14 mouse cellular contexts compared by ENCODE assay signal in genomic region chr1:146783259-146783658, GRCm38 (mm10).
"Had no signal": no experiment of that assay in that cellular context is flagged by ENCODE, and none has a peak within 500 bp of the region (broad histone marks: within the 10 kb centered on the region; RNA-seq: fewer than 3 reads in every experiment).

No protein-coding gene starts in this region.

- H3K4me3 ChIP-seq: layer of hippocampus, adult 2 months; liver, embryonic 13.5 days; midbrain, embryonic 12.5 days; neural tube, embryonic 12.5 days; neural tube, embryonic 15.5 days had no signal

- H3K9me3 ChIP-seq: liver, embryonic 13.5 days; midbrain, embryonic 12.5 days; neural tube, embryonic 12.5 days; neural tube, embryonic 15.5 days had no signal

- H3K27ac ChIP-seq: kidney, postnatal 0 days; layer of hippocampus, adult 2 months; liver, embryonic 13.5 days; midbrain, embryonic 12.5 days; neural tube, embryonic 12.5 days; neural tube, embryonic 15.5 days had no signal

- H3K36me3 ChIP-seq: liver, embryonic 13.5 days; midbrain, embryonic 12.5 days; neural tube, embryonic 12.5 days; neural tube, embryonic 15.5 days had no signal

- H3K9ac ChIP-seq: liver, embryonic 13.5 days; midbrain, embryonic 12.5 days; neural tube, embryonic 12.5 days; neural tube, embryonic 15.5 days had no signal

- H3K27me3 ChIP-seq: liver, embryonic 13.5 days; midbrain, embryonic 12.5 days; neural tube, embryonic 12.5 days; neural tube, embryonic 15.5 days had no signal

- H3K4me2 ChIP-seq: liver, embryonic 13.5 days; midbrain, embryonic 12.5 days; neural tube, embryonic 12.5 days; neural tube, embryonic 15.5 days had no signal

- H3K4me1 ChIP-seq: liver, embryonic 13.5 days; midbrain, embryonic 12.5 days; neural tube, embryonic 12.5 days; neural tube, embryonic 15.5 days had no signal

- DNase-seq: kidney, postnatal 25 days; layer of hippocampus, adult 9-11 months; liver, embryonic 13.5 days; lung, adult 2 months; lung, postnatal 14 days; lung, postnatal 4 days; thymus, adult 2 months; thymus, postnatal 14 days; thymus, postnatal 4 days had no signal
